Comparison of ENCODE assay signal across 21 mouse cellular contexts in the genomic region with DNA sequence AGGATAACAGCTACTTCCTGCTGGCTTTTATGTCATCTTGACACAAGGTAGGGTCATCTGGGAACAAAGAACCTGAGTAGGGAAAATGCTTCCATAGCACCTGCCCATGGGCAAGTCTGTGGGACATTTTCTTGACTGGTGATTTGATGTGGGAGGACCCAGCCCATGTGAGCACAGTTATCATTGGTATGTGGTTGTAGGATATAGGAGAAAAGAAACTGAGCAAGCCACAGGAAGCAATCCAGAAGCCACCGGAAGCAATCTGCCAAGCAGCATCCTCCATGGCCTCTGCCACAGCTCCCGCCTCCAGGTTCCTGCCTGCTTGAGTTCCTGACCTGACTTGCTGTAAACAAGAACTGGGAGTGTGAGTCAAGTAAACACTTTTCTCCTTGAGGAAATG. TPM values are rescaled to one million over a fixed set of nuclear protein-coding genes. Genes with fewer than 3 reads are reported as not detected.
"Had no signal": no experiment of that assay in that cellular context is flagged by ENCODE, and none has a peak within 500 bp of the region (broad histone marks: within the 10 kb centered on the region; RNA-seq: fewer than 3 reads in every experiment).

No protein-coding gene starts in this region.

- H3K4me1 ChIP-seq: lung, embryonic 15.5 days; midbrain, embryonic 13.5 days; midbrain, embryonic 15.5 days; neural tube, embryonic 12.5 days had no signal

- DNase-seq: lung, adult 2 months; lung, postnatal 14 days; lung, postnatal 36 days; right cerebral cortex, postnatal 14 days; thymus, adult 18-20 months; thymus, postnatal 14 days; thymus, postnatal 36 days had no signal

- H3K9ac ChIP-seq: lung, embryonic 15.5 days; midbrain, embryonic 13.5 days; midbrain, embryonic 15.5 days; neural tube, embryonic 12.5 days had no signal

- H3K27me3 ChIP-seq: midbrain, embryonic 13.5 days; midbrain, embryonic 15.5 days; neural tube, embryonic 12.5 days had no signal

- H3K4me2 ChIP-seq: lung, embryonic 15.5 days; midbrain, embryonic 11.5 days; midbrain, embryonic 13.5 days; midbrain, embryonic 15.5 days; neural tube, embryonic 12.5 days had no signal

- H3K9me3 ChIP-seq: lung, embryonic 15.5 days; megakaryocyte, embryonic 14.5 days; midbrain, embryonic 13.5 days; midbrain, embryonic 15.5 days; neural tube, embryonic 12.5 days had no signal

- H3K27ac ChIP-seq: lung, embryonic 15.5 days; macrophage; midbrain, embryonic 13.5 days; midbrain, embryonic 15.5 days; neural tube, embryonic 12.5 days had no signal

- H3K36me3 ChIP-seq: lung, embryonic 15.5 days; midbrain, embryonic 13.5 days; midbrain, embryonic 15.5 days; neural tube, embryonic 12.5 days had no signal

- H3K4me3 ChIP-seq: lung, embryonic 15.5 days; megakaryocyte, embryonic 14.5 days; midbrain, embryonic 13.5 days; midbrain, embryonic 15.5 days; neural tube, embryonic 12.5 days had no signal

- ATAC-seq: lung, postnatal 0 days; midbrain, embryonic 13.5 days; midbrain, embryonic 15.5 days had no signal

RNA-seq across cellular contexts. Expression of a gene that starts 6.6 kb away (rescaled TPM):
- total RNA-seq: megakaryocyte progenitor cell, adult 5-6 weeks; midbrain, postnatal 0 days; monocyte, adult 5-6 weeks; neutrophil, adult 5-6 weeks had no signal
- polyA plus RNA-seq: lung, adult 2 months; lung, embryonic 15.5 days; macrophage; midbrain, embryonic 11.5 days; midbrain, embryonic 13.5 days; midbrain, embryonic 15.5 days; midbrain, postnatal 0 days; neural tube, embryonic 12.5 days; neural tube, embryonic 14.5 days; stomach, embryonic 14.5 days had no signal

RNA-seq across cellular contexts. Expression of a gene that starts 46.7 kb away (rescaled TPM):
- total RNA-seq: megakaryocyte progenitor cell, adult 5-6 weeks; midbrain, postnatal 0 days; monocyte, adult 5-6 weeks; neutrophil, adult 5-6 weeks had no signal
- polyA plus RNA-seq: lung, adult 2 months; lung, embryonic 15.5 days; lung, postnatal 0 days; midbrain, embryonic 11.5 days; midbrain, embryonic 13.5 days; midbrain, embryonic 15.5 days; midbrain, postnatal 0 days; neural tube, embryonic 12.5 days; neural tube, embryonic 14.5 days; stomach, embryonic 14.5 days had no signal
